Mouse (Mus musculus) liver, adult (tissue): ENCODE results near the gene Gemin5.
A peak's percentile ranks its signal among the peaks of the same experiment; 100 is the strongest.

Experiments used
- GATA4 ChIP-seq: IDR thresholded peaks from 2 replicates; pipeline ENCODE4 v1.6.1; 2014; ENCODE audit warnings: mild to moderate bottlenecking, low read length; ENCODE audit not compliant: insufficient replicate concordance

Gemin5 gene

GRCm38 (mm10) chr11:58189675-58190074 is 21.3 kb upstream of the Gemin5 start:
- TF ChIP-seq GATA4: no peak

- TF ChIP-seq GATA4: no peak
These were observed 15.2 kb upstream of the Gemin5 start for GRCm38 (mm10) chr11:58183579-58183978.

- TF ChIP-seq GATA4: no peak
These were observed 12.4 kb upstream of the Gemin5 start for GRCm38 (mm10) chr11:58180756-58181155.

- TF ChIP-seq GATA4: no peak
These were observed 11.2 kb upstream of the Gemin5 start for GRCm38 (mm10) chr11:58179563-58179962.

GRCm38 (mm10) chr11:58171459-58172091 is 3.2 kb upstream of the Gemin5 start, which contains the start of gene Mrpl22:
TSS of gene Mrpl22 (plus strand) at chr11:58171661.
- TF ChIP-seq GATA4: peak; percentile 41; the same call in 1 of the 2 replicates

GRCm38 (mm10) chr11:58169666-58170065 is 1.3 kb upstream of the Gemin5 start:
- no peak for TF ChIP-seq GATA4

GRCm38 (mm10) chr11:58167822-58168166 is 545 bp downstream of the Gemin5 start:
- TF ChIP-seq GATA4: no peak

- no peak for TF ChIP-seq GATA4
These were observed 3.3 kb downstream of the Gemin5 start for GRCm38 (mm10) chr11:58165072-58165471.

GRCm38 (mm10) chr11:58156871-58157270 is 11.5 kb downstream of the Gemin5 start:
- no peak for TF ChIP-seq GATA4

- TF ChIP-seq GATA4: no peak
These were observed 12.9 kb downstream of the Gemin5 start for GRCm38 (mm10) chr11:58155458-58155857.

GRCm38 (mm10) chr11:58146241-58146640 is 22.1 kb downstream of the Gemin5 start:
- no peak for TF ChIP-seq GATA4

- TF ChIP-seq GATA4: no peak
These were observed 24.5 kb downstream of the Gemin5 start for GRCm38 (mm10) chr11:58143704-58144426.

- no peak for TF ChIP-seq GATA4
These were observed 28.9 kb downstream of the Gemin5 start for GRCm38 (mm10) chr11:58139466-58139865.

- TF ChIP-seq GATA4: no peak
These were observed 29.5 kb downstream of the Gemin5 start for GRCm38 (mm10) chr11:58138821-58139220.

- TF ChIP-seq GATA4: no peak
These were observed 31.7 kb downstream of the Gemin5 start for GRCm38 (mm10) chr11:58136677-58137076.

GRCm38 (mm10) chr11:58135296-58135695 is 33.0 kb downstream of the Gemin5 start:
- TF ChIP-seq GATA4: no peak

GRCm38 (mm10) chr11:58134869-58135268 is 33.5 kb downstream of the Gemin5 start:
- TF ChIP-seq GATA4: no peak
